Mouse (Mus musculus) large intestine, adult 2 months (tissue): Measurements from ENCODE around the gene Adcy2. TPM values are rescaled to one million over a fixed set of nuclear protein-coding genes. Genes with fewer than 3 reads are reported as not detected.

Experiments used
- DNase-seq: peaks from one replicate; pipeline ENCODE4 v3.0.0-alpha.2; 2012; ENCODE audit warnings: low read depth, low spot score
- WGBS: fragments of 180-500 bp; shearing (Covaris S2); methylation state at CpG from one replicate; pipeline ENCODE4 v1.1.7; 2018; 5-methylcytosine and 5-hydroxymethylcytosine counted together
- polyA plus RNA-seq: library from polyadenylated mRNA; depleted of rRNA; stranded (reverse); fragments of >200 nt; gene quantifications from 2 replicates; pipeline ENCODE4 v1.2.3, GENCODE M21; 2012

Gene Adcy2
- polyA plus RNA-seq, 1 experiment: 0.61 TPM

DNA sequence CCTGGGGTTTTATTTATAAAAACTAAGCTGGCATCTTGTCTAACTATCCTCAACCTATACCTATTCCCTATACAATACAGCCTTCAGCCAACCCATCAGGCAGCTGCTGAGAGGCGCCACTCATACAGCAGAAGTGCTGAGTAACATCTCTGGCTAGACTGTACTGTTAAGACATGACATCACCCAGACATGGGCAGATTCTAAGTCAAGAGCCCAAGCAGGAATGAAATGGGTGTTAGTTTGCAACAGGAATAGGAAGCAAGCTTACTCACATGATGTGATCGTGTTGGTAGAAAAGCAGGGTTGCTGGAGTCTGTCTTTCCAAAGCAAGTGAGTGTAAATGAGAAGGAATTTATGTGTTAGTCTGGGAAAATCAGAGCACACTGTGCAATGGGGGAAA is 18.3 kb downstream of the Adcy2 start:
- DNase-seq: no peak
- WGBS: 88% methylated on average over 2 of the region's 2 CpGs

DNA sequence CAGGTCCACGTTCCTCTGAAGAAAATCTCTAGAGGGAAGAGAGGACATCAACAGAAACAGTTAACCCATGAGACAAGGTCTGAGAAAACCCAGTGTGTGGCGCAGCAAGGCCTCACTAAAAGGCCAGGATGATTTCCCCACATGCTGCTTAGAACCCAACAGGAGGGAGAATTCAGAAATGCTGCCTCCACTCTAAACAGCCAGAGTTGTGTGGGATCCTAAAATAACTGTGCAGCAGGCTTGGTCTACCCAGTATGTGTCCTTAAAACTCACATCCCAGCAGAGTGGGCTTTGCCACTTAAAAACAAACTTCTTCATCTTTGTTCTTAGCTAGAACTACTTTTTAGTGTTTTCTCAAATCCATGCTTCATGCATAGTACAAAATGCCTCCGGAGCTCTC is 26.2 kb downstream of the Adcy2 start:
- DNase-seq: no peak
- 47% methylated on average over 3 of the region's 3 CpGs for WGBS

DNA sequence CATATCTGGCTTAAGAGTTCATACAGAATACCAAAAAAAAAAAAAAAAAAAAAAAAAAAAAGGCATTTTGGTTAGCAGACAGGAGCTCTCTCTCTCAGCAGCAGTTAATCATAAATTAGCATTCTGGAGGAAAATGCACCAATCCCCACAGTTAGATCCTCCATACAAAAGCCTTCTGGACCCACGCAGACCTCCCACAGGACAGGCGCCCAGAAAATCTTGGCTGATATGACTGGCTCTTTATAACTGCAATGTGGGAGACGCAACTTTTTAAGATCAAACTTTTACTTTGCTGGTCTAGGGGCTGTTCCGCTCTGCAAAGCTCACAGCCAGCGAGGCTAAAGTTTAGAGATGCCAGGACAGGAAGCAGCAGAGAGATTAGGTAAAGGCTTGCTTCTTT is 37.8 kb downstream of the Adcy2 start:
- WGBS: 77% methylated on average over 5 of the region's 5 CpGs
- DNase-seq: no peak

DNA sequence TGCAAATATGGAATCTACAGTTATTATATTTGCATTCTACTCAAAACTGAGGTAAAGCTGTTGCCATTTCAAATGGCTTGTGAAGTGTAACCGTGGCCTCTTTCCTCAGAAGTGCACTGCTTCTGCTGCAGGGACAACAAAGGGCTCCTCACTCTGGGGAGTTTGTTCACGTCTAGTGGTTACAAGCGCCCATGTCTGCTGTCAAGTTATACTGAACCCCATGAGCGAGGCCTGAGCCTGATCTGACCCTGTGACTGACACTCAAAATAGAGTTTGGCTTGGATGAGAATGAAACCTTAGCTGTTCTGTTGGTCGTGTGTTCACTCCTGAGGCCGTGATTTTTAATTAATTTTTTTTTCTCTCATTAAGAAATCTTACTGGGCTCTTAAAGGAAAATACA is 38.8 kb downstream of the Adcy2 start:
- no peak for DNase-seq
- WGBS: 83% methylated on average over 6 of the region's 6 CpGs

DNA sequence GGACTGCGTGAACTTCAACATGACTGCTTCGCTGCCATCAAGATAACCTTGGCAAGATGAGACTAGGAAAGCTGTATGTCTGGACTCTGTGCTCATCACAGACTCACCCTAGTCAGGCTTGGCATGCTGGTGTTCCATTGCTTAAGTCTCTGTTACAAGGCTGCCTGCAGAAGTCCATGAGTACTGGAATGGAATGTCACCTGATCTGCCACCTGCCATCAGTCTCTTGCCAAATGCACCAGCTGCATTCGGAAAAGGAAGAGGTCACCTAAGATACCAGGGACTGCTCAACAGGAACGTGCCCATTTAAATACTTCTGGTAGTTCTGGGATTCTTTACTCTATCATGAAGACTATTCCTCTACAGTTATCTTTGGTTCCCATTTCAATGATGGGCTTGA is 39.9 kb downstream of the Adcy2 start:
- WGBS: 80% methylated on average over 4 of the region's 4 CpGs
- DNase-seq: no peak

DNA sequence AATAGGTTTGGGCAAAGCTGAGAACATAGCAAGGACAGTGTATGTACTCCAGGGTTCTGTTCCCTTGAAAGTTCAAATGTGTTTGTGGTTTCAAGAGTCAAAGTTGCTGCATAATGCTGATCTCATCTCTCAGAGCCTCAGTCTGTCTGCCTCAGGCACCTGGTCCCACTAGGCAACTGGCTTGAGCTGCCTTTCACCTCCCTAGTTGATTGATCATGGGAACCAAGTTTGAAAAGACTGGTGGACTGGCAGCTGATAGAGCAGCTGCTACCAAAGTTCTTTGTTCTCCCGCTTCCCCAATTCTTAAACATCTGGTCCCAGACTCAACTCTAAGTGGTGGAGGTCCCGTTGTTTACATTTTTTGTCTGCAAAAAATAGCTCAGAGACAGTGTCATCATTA is 56.6 kb downstream of the Adcy2 start:
- DNase-seq: no peak
- WGBS: 71% methylated on average over 2 of the region's 2 CpGs

DNA sequence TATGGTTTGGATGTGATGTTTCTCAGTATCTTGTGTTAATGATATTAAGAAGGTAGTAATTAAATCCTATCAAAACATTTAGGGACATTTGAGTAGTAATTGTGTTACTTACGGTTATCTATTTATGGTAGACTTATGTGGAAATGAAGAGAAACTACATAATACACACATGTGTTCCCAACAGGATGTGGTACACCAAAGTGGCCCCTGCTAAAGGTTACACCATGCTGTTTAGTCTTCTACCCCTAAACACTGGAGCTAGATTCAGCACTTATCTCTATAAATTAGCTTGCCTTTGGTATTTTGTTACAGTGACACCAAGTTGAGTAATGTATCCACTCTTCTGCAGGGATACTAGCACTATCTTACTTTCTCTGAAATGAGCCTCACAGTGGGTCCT is 57.9 kb downstream of the Adcy2 start:
- 80% methylated on average over 1 of the region's 1 CpGs for WGBS
- DNase-seq: no peak

DNA sequence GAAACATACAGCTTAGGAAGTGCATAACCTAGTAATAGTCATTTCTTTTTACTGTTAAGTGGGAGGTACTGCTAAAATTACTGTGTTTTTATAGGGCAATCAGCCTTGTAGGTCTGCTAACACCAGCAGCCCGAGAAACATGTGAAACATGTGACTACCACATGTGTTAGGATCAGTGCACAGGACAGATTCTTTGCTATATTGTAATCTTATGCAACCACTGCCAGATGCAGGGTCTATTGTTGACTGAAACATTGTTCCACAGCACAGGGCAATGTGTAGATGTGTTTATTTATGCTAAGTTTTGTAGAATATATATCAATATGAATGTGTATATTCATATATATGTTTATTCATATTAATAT is 67.1 kb downstream of the Adcy2 start:
- 39% methylated on average over 1 of the region's 1 CpGs for WGBS

DNA sequence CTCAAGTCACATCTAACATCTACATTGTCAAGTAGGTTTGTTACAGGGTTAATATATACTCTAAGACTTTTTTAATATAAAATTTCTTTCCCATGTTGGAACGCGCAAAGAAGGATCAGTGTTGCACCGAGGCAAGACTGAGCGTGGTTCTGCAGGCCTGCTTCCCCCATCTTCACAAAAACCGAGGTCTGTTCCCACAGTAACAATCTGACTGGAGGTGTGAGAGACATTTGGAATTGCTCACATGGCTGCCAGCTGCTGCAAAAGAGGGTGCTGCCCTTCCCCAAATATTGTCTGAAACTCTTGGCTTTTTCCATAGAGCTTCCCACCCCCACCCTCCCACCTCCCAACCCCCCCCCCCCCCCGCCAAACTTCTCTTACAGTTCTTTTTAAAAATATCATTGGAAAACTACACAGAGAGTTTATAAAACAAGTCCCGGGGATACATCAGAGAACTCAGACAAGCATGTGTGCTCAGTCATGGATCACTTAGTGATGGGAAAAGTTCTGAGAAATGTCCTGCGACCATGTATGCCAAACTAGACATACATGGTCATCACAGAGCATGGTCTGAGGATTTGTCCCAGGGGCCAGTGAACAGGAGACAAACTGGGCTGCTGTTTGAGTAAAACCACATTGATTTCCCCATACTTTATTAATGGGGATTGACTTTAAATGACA is 67.6 kb downstream of the Adcy2 start:
- 89% methylated on average over 8 of the region's 8 CpGs for WGBS
- no peak for DNase-seq

More for the DNA sequence above, 67.1 kb downstream of the Adcy2 start:
- no peak for DNase-seq

DNA sequence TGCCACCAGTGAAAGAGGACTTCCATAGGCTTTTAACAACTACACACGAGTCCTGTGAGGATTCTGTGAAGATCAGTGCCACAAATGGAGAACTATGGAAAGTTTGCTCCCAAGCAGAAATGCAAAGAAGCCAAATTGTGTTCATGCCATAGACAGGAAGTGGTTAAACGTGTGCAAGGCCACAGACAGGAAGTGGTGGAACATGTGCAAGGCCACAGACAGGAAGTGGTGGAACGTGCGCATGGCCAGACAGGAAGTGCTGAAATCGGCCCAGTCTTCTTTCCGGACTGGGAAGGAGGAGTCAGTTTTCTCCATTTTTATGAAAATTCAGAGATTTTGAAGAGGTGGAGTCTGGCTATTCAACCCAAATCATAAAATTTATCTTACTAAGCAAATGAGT is 70.9 kb downstream of the Adcy2 start:
- 72% methylated on average over 6 of the region's 6 CpGs for WGBS
- no peak for DNase-seq

DNA sequence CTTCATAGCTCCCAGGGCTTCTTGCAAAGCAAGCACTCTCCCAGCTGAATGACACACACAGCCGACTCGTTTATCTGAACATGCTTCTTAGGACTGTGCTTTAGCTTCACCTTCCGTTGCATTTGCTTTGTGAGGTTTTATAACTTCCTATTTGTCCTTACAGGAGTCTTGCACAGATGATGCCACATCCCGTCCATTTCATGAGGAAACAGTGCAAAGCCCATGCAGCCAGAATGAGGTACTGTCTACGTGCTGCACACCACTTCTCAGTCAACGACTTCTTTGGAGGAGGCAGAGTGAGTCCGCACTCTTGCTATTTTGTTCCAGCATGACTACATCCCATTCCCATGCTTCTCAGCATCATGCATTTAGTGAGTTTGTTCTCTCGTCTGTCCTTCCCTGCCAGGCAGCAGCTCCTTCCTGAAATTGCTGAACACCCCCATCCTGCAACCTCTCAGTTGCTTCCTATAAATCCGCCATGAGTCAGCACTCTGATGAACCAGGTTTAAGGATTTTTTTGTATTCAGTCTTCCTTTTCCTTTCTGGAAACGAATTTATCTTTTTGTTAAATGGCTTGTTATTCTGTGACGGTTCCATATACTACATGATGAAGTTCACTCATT is 85.6 kb downstream of the Adcy2 start:
- WGBS: 67% methylated on average over 11 of the region's 11 CpGs
- DNase-seq: no peak

DNA sequence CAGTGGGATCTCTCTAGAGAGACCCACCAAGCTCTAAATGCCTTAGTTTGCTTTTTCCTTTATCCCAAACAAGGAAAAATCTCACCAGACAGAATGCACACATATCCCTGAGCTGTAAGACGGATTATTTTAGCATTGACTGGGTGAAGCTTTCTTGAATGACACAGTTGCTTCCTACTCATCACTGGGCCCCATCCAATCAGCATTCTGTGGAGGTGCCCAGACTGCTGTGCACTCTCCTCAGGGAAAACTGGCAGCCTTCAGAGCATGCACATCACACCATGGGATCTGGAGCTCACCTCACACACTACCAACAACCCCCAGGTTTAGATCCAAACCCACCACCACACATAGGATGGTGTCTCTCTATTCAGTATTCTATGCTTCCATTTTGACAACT is 92.7 kb downstream of the Adcy2 start:
- 73% methylated on average over 1 of the region's 1 CpGs for WGBS

DNA sequence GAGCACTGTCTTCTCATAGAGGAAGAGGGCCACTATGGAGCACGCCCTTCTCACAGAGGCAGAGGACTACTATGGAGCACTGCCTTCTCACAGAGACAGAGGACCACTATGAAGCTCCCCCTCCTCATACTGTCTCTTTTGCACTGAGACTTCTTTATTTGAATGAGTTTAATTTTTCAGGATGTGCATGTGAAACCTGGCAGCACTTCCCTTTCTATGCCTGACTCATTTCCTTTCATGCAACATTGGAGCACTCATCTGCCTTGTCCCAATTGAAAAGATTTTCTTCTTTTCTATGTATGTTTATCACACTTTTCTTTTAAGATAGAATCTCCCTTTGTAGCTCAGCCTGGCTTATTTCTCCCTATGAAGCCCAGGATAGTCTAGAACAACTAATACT is 96.6 kb downstream of the Adcy2 start:
- WGBS: 96% methylated on average over 1 of the region's 1 CpGs

More for the DNA sequence above, 92.7 kb downstream of the Adcy2 start:
- no peak for DNase-seq

DNA sequence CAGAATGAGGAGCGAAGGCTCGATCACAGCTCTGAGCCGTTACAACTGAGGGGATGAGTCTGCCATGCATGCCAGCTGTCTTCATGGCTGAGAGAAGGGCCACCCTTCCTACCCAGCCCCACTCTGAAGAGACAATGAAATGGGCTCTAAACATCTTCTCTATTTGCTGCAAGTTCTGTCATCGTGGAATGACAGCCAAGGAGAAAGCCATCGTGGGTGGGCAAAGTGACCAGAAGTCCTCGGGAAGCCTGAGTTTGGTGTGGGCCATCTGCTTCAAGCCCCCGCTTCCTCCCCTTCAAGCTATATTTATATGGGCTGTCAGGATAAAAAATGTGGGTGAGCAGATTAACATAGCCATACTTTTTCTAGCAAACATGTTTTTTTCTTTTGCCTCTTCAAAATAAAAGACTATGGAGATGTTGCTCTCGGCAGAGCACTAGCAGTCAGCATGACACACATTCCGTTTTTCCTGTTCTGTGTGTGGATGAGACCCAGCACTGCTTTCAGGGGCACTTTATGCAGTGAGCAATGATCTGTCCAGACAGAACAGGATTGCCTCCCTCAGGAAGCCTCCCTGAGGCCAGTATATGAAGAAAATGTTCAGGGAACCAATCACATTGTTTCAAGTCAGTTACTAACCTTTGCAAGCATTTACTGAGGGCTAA is 109.3 kb downstream of the Adcy2 start:
- WGBS: 73% methylated on average over 9 of the region's 9 CpGs

More for the DNA sequence above, 96.6 kb downstream of the Adcy2 start:
- no peak for DNase-seq

DNA sequence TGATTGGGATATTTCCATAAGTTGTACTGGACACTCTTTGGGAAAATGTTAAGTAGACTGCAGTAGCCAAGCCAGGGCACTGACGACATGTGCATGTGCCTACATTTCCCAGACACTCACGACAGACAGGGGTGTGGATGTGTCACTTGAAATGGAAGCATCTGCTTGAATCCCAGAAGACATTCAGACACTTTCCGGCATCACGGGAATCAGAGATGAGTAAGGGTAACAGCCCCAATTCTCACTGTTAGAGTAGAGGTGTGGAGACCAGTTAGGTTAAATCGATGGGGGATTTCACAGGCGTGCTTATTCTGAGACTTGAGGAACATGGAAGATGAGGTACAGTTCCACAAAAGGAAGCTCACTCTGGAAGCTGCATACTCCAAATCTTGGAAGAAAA is 130.6 kb downstream of the Adcy2 start:
- WGBS: 88% methylated on average over 6 of the region's 6 CpGs
- no peak for DNase-seq

More for the DNA sequence above, 109.3 kb downstream of the Adcy2 start:
- DNase-seq: no peak

DNA sequence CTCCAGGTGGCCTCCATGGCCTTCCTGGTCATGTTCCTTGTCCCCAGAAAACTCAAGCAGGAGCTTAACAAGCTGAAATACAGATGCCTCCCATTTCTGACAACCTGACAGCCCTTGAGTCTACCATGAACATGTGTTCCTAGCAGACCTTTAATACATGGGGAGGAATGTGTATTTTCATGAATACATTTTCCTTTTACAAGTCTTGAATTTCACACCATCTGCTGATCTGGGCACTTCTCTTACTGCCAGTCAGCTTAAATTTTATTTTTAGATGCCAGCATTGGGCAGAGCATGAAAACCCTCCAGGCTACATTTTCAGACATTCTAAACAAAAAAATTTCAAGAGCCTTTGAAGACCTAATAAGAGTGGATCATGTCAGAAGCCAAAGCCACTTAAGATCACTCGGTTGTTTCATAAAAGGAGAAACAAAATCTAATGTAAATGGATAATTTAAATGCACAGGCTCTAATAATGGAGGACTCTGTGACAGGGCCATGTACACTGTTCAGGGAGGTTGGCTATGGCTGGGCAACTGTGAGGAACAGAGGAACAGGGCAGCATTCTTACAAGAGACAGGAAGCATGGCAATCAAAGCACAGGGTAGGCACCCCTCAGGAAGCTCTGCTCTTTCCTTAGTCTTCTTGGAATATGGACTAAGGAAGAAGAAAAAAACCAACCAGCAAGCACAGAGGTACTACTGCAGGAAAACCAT is 131.2 kb downstream of the Adcy2 start:
- DNase-seq: no peak
- WGBS: 75% methylated on average over 1 of the region's 1 CpGs

DNA sequence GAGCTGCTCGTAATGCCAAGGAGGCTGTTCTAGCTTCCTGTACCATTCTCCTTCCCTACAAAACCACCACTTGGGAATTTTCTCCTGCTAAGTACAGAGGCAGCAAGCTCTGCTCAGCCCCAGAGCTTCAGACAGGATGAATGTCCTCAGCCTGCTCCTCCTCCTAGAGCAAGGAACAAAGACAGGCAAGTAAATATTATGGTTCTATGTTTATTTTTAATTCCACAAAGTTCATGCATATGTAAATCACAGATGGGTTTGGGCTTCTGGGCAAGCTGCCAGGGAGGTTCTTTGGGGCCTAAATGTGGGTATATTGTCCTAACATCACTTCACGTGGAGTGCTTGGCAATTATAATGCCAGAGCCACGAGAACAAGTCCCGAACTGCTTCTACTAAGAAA is 139.3 kb downstream of the Adcy2 start:
- no peak for DNase-seq
- WGBS: 53% methylated on average over 4 of the region's 4 CpGs

DNA sequence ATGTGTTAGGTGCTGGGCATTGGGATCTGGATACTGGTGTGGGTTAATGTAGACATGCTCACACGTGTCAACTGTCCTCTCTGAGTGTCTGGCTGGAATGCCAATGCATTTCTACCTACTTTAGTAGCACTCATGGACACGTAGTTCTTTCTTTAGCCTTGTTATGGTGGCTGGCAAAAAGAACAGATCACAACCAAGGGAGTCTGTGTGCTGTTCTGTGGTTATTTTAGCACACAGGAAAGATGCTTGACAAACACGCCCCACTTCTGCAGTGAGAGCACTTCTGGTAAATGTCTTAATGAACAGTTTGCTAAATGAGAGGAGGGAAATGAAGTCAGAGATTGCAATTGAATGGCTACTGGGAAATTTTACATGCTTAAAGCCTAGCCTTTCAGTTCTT is 151.1 kb downstream of the Adcy2 start:
- DNase-seq: no peak
- 64% methylated on average over 3 of the region's 3 CpGs for WGBS

DNA sequence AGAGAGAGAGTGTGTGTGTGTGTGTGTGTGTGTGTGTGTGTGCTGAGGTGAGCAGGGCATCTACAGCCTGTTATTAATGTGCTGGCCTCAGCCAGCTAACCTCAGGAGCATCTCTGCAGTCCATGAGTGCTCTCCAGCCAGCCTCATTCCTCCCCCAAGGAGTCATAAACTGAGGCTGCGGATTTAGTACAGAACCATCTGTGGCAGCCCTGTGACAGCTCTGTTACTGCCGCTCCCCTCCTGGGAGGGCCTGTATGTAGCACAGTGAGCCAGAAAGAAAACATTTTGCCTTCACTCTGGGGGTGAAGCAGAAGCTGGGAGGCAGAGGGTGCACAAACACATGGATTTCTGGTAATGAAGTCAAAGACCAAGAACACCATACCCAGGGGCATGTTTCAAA is 159.8 kb downstream of the Adcy2 start:
- 34% methylated on average over 2 of the region's 2 CpGs for WGBS
- no peak for DNase-seq

DNA sequence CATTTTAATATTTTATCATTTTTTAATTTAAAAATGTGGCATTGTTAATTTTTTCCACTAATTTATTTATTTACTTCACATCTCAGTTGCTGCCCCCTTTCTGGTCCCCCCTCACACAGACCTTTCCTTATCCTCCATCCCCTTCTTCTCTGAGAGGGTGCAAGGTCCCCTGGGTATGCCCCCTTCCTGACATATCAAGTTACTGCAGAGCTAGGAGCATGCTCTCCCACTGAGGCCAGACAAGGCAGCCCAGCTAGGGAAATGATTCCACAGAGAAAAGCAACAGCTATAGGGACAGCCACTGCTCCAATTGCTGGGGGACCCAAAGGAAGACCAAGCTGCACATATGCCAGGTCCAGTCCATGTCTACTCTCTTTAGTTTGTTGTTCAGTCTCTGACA is 163.2 kb downstream of the Adcy2 start:
- DNase-seq: no peak
